Mouse (Mus musculus) spleen, adult 2 months (tissue): ENCODE measurements around the gene Cerk.

Experiments used
- CTCF ChIP-seq: fragments of 200-500 bp; IDR thresholded peaks from 2 replicates; pipeline ENCODE4 v1.5.1; 2011; ENCODE audit warnings: mild to moderate bottlenecking, inconsistent platforms; ENCODE audit not compliant: insufficient read depth, insufficient read length, insufficient replicate concordance; ENCODE audit errors: extremely low read depth
- POLR2A ChIP-seq: fragments of 200-500 bp; IDR thresholded peaks from 2 replicates; pipeline ENCODE4 v1.6.1; 2011; ENCODE audit warnings: low read depth, low read length, inconsistent platforms

DNA sequence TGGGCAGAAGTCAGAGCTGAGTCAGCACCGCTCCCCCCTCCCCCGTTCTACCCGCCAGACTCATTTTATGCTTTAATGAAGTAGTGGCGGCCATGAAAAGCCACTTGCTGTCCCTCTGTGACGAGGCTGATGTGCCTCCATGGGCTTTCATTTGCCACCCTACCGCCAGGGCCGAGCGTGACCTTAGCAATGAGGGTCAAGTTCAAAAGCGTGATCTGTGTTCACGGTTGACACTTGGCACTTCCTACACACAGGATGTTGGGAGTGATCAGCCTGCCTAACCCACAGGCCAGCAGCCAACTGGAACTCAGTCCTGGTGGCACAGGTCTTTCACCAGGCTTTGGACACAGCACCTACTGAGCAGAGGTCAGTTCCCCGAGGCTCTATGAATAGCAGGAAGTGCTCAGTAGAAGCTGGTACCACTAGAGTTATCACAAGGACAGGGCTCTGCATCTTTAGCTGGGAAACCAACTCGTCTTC is 32.4 kb downstream of the Cerk start:
- TF ChIP-seq CTCF (no peak), POLR2A (no peak)
